Mouse (Mus musculus) thymus, postnatal 0 days (tissue): ENCODE data around the gene Samd5. TPM values are rescaled to one million over a fixed set of nuclear protein-coding genes. Genes with fewer than 3 reads are reported as not detected.
A peak's percentile ranks its signal among the peaks of the same experiment; 100 is the strongest.

ENCODE experiments used
- DNase-seq: peaks from one replicate; pipeline ENCODE4 v3.0.0-alpha.2; 2015; ENCODE audit warnings: low spot score
- polyA plus RNA-seq: library from polyadenylated mRNA; unstranded; fragments of >200 nt; fragmentation: Nextera tagmentation; extraction: Ambion mirVana; gene quantifications from 2 replicates; pipeline ENCODE4 v1.2.1, GENCODE M21; 2015

Gene Samd5
- polyA plus RNA-seq: 0.98 and 1.4 TPM in 2 replicates

DNA sequence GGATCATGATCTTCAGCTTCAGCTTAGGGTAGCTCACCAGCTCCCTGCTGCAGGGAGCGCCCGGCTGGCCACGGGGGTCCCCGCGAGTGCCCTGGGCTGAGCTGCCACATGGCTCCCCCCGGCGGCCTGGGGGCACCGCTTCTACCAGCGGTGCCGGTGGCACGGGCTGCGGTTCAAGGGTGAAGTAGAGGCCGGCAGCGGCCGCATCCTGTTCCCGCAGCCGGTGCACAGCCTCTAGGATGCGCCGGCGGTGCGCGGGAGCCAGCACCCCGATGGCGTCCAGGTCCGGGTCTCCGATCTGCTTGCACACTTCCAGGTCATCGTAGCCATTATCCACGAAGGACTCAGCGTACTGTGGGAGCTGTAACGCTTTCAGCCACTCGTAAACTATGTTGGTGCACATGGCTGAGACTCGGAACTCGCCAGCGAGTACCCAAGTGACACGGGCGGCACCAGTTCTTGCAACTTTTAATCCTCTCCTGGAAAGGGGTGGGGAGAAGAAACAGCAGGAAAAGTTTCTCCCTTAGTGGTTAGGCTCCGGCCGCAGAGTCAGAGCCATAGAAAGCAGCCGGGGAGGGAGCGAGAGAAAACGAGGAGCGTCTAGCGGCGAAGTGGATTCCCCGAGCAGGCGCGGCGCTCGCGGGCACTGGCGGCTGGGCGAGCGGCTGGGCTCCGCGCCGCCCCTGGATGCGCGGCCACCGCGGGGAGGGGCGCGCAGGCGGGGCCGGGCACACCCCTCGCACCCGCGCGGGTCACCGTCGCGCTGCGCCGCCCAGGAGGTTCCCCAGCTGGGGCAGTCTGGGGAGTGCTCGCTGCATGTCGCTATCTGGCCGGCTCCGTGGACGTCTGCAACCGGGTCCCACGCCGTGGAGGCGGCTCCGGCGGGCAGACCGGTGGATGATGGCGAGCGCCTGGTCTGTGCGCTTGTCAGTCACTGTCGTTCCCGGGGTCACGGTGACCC lies at the start of gene Samd5:
TSS of gene Samd5 (minus strand) at position 648 of the 961 bp plus-strand sequence.
- DNase-seq: no peak

DNA sequence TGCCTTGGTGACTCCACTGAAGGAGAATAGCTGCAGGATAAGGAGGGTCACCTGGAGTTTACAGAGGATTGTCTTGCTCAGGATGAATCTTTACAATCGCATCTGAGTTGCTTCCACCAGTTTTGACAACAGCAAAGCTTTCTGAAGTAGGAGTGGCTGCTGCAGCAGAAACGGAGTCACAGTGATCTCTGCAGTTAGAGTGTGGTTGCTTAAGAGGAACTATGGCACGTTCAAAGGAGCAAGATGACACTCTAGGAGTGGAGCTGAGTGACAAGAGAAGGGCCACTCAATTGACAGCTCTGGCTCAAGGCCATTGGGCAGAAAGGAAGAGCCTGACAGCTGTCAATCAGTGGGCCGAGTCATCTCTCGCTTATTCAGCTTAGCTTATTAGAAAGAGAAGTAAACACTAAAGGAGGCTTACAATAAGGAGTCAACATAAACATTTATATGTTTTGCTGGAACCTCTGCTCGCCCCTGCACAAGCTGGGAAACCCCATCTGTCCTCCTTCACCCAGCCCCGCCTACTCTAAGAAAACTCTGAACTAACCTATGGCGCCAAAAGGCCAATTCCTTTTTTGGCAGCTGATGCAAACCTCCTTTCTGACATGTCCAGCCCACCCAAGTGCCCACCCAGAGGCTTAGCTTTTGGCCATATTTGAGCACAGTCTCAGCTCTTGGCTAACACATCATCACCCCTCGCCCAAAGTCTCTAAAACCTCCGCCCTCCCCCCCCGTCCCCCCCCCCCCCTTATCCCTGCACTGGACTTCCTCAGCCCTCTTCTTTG lies 47.7 kb upstream of the Samd5 start:
- DNase-seq: no peak

DNA sequence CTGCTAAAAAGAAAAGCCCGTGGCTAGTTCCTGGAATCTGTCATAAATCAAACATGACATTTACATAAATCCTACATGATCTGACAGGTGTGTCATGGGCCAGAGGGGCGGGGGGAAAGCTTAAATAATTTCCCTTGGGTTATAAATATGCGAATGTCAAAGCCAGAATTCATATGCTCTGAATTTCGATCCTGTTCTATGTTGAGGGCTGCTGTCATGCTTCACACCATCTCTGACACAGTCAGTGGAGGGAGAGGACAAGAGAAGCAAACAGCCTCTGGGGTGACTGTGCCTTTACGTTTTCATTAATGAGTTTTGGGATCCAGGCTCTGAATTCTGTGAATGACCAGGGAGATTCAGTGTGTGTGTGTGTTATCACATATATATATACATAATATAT lies 45.0 kb upstream of the Samd5 start:
- DNase-seq: no peak

DNA sequence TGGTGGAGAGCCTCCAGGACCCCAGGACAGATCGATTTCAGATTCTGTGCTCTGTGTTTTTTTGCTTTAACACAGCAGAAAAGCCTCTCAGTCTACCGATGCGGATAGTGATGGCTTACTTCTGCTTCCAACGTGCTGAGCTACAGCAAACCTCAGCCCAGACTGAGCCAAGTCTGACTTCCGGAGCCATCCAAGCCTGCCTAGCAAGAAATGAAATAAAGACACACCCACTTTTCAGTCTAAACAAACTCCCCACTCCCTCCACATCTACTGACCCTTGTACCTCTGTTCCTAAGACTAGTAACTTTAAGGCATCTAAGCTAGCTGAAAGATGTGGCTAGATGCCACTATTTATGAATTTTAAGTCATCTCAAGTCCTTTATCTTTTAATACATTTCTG lies 43.1 kb upstream of the Samd5 start:
- DNase-seq: no peak

DNA sequence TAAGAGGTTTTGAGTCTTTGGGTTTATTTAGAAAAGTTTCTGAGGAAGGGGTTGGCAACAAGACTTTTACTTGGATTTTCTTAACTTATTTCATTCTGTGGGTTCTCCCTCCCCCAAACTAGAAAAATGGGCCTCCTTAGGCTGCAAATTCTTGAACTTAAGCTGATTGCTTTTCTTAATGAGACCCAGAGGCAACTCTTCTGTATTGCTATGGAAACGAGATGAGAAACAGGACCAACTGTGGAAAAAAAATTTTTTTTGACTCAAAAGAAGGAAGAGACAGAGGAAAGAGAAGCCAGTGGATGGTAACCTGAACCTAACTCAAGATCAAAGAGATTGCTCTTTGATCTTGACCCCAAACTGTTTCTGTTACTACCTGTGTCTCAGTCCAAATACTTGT lies 29.9 kb upstream of the Samd5 start:
- no peak for DNase-seq

DNA sequence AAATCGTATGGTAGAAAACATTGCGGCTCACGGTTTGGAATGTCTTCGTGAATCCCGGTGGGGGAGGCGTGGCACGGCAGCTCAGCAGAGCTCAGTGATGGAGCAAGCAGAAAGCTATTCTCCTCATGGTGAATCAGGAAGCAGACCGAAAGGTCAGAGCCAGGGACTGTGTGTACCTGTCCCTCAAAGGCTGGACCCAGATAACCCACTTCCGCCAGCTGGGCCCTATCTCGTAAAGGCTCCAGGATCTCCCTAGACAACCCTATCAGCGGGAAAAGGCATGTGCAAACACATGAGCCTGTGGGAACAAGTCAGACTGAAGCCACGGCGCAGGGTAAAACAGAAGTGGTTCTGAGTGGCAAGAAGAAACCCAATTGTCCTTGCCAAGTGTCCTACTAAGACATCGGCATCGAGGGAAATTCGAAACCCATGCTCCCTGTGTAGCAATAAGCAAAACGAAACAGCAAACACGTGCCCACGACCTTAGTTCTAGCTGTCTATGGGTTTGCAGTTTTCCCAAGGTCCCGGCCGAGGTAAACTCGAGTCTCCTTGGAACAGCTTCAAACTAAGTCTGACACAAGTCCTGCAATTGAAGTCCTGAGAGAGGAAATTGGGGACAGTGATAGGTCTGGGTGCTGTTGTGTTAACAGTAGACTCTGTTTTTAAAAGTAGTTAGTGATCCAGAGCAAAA lies 24.2 kb upstream of the Samd5 start:
- DNase-seq: no peak

DNA sequence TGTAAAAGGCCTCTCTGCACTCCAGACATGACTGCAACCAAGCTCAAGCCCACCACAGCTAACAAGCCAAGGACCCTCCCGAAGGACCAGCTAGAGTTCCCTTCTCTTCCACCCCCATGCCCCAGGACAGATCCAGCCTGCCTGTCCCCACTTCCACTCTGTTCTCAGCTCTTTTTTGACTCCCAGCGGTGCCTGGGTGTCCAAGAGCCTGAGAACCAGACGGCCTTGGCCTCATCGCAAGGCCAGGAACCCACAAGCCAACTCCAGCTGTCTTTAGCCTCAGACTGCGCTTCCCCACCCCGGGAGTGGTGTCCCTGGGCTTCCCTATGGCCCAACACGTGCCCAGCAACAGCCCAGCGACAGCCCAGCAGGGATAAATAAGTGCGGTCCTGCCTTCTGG lies 23.1 kb upstream of the Samd5 start:
- DNase-seq: no peak

DNA sequence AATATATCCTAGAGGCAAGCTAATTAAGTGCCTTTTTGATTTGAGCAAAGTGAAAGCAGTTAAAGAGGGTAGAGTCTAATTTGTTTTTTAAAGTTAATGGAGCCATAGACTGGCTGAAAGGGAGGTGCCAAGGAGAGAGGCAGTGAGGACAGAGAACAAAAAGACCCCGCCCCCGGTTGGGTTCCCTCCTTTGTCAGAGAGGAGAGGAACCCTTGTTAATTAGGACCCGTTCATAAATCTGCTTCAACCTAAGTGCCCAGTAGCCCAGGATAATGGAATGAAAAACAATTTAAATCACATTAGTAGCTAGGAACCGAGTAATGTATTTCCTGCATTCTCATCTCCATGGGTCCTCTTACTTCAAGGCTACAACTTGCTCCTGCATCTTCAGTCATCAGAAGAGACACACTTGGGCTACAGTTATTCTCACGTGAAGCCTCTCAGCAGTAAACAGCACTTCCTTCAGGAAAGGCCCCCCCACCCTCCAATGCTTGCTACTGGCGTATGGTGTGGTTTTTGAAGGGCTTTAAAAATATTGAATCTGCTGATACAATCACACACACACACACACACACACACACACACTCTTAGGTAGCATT lies 21.6 kb upstream of the Samd5 start:
- no peak for DNase-seq

DNA sequence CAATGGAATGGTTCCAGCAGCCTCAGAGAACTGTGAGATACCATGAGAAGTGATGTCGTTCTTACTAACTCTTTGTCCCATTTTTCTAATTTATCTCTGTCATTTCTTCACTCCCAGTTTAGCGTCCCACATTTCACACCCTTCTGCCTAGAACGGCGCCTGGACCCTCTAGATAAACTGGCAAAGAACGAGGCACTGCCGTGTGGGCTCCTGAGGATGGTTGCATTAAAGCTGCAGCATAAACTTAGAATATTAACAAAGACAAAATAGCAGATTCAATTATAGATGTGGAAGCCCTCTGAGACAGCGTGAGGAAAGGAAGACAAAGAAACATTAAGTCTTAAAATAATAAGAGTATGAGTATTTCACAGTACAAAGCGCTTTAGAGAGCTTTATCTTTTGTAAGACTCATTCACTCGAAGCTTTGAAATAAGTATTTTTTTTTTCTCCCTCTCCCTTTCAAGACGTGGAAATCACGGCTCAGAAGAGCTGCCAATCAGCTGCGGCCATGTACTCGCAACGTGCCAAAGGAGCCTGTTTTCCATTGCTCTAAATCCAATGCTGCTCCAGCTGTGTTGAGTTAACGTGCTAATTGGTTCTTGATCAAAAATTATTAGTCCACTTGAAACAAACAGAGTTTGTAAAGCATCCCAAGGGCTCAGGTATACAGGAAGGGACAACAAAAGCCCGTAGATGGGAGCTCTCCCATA lies 19.1 kb upstream of the Samd5 start:
- DNase-seq: no peak

DNA sequence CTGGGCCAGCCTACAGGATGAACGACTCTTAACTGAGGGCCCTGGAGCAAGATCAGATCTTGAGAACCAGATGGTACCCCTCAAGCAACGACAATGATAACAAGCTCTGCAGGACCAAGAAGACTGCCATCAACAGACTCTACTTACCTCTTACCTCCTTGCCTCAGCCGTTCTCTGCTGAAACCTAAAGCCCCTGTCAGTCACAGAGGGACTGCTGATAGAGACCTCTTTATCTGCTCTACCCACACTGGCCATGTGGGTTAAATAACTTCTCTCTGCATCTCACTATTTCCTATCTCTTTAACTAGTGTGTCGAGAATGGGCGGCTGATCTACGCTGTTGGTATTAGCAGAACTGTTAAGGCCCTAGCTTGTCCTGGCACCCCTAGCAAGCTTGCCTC lies 5.9 kb upstream of the Samd5 start:
- no peak for DNase-seq

DNA sequence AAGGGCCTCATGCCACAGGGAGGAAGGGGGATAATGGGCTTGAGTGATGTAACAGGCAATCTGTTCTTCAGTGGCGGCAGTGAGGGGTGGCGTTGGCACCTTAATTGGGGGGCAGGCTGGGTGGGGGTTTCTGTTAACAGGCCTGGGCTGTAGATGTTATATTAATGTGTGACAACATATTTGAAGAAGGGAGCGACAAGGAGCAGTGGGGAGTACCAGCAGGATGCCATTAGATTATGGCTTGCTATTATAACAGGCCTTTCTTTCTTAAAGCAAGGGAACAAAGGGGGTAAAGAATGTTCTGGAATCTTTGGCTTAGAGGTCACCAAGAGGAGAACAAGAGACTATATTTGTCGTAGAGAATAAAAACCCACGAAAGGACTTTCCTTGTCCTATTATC lies 4.9 kb upstream of the Samd5 start:
- no peak for DNase-seq

DNA sequence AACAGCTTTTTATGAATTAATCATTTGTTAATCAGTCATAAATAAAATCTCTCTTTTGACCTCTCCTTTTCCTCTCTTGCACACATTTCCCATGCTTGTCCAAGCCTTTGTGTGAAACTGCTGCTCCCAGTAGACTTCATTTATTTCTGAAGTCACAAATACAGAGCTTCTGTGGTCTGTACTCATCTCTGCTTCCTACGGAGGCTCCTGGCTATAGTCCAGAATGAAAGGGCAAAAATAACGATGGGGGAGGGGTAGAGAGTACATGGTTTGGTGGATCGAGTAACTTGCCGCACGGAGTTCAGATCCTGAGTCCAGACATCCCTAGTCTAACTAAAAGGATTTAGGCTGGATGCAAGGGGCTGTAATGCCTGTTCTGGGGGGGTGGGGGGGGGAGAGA lies 3.1 kb upstream of the Samd5 start:
- no peak for DNase-seq

DNA sequence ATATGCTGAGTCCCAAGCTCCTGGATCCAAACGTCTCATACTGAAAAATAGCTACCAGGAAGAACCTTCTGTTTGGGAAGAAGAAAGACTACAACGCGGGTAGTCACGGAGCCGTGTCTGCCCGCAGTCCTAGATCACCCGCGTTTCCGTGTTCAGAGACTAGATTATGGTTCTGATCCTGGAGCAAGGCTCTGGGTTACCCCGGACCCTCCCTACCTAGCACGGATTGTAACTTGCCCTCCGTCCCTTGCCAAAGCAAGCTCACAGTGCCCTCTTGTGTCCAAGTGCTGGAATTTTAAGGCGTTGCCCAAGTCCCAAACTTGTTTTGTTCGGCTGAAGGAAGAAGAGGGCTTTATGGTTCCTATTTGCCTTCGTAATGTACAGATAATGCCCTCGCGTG lies 1.9 kb upstream of the Samd5 start:
- peak; percentile 38 for DNase-seq

DNA sequence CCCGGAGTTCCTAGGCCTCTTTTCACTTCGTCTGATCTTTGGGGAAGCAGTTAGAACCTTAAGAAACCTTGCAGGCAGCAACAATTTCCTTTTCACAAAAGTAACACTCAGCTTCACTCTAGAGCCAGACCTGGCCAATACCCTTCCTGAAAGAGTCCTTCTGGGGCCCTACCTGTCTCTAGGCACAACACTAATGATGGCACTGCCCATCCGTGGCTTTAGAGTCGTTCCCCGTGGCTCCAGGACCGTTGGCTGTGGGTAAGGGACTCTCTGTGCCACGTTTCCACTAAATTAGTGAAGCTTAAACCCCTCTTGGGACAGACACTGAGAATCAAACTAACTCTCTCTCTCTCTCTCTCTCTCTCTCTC lies 1.4 kb upstream of the Samd5 start:
- no peak for DNase-seq

DNA sequence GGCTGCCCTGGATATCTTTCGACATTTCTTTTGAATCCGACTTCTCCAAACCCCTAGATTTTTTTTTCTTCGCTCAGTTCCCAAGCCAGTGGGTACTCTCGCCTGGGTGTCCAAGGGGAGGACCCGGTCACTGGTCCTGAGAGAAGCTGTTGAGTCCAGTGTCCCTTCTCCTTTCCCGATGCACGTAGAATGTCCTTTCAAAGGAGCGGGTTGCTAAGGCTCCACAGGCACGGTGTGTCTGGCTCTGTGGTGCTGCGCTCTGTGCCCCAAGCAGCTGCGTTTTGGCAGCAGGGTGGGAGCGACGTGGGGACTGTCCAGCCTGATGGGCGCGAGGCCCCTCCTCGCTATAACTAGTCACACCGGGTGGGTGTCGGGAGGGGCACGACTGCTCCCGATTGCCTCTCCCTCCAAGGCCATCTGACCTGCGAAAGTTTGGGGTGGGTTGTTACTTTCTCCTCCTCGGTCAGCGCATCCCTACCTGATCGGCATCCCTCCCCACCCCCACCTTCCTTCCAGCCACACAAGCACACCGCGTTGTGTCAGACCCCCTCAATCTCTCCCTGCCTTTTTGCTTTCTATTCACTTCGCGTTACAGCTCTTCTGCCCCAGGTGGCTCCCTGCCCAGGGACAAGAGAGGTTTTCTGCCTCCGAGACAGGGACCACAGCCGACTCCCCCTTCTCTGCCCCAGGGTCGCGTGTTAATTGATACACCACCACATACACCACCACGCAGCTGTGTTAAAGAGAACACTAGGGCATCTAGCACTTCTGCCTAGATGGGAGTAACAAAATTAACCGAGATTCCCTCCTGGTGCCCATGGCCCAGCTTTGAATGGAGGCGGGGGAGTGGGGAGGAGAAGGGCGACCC lies 776 bp upstream of the Samd5 start:
- no peak for DNase-seq

DNA sequence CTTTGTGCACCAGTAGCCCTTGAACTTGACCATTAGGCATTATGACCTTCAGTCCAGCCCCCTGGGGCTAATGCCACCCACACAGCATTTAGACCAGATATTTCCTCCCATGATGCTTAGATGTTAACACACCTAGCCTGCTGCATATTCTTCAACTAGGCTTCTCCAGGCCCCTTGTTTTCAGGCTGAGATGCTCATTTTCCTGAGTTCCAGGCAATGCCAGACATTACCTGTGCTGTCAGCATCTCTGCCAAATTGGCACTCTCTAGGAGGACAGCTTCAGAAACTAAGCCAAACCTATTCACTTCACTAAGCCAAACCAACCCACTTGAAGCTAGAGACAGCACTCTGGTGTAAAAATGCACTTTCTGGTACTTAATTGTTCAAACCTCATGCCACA lies 1.7 kb downstream of the Samd5 start:
- no peak for DNase-seq

DNA sequence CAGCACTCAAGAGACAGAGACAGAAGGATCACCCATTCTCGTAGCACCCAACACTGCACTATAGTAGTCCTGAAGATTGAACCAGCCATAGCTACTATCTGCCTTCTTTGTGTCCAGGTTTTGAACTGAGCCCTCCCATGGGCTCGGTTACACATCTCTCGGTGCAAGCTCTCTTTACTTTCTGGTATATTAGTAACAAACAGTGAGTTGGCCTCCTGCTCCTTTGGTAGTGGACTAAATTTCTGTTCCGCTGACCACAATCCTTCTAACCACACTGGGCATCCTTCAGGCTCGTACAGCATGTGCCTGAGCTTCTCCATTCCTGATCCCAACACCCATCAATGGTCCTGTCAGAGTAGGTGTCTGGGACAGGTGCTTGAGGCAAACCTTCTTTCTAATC lies 2.3 kb downstream of the Samd5 start:
- no peak for DNase-seq

DNA sequence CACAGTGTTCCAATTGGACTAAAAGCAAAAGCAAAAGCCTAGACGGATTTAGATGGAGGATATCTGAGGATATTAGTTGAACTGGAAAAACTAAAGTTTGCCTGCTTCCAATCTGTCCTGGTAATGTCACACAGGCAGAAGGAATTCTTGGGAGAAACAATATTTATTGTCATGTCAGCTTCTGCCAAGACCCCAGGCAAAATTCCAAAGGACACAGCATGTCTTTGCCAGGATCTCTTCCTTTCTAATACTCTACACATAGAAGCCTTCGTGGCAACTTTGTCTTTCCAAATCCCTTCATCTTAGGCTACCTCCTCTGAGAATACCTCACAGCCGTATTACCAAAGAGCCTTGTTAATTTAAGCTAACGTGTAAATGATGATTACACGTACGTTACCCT lies 4.7 kb downstream of the Samd5 start:
- DNase-seq: no peak

DNA sequence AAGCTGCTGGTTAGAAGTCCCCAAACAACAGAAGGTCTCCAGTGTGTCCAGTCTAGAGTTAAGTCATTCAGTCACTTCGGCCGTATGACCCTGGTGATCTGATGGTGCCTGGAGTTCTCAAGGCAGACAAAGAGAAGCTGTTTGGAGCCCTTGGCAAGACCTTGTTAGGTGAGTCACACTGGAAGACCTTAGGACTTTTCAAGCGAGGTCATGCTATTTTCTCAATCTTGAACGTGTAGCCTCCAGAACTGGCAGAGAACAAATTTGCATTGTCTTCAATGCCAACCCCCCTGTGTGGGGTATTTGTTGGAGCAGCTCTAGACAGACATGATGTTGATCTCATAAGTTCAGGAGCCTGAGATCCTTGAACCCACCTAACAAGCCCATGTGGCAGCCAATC lies 6.2 kb downstream of the Samd5 start:
- DNase-seq: no peak

DNA sequence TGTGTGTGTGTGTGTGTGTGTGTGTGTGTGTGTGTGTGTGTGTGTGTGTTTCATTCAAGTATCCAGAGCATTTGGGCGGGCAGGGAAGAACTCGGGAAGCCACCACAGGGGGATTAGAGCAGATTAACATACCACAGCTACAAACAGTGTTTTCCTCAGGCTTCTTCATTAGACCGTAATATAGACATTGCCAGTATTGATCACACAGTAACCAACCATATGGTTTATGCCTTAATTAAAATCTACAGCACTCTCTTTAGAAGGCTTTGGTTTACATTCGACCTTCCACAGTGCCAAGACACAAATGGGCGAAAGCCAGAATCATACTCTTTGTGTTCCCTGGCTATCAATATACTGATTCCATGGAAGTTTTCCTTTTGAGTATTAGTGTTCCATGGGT lies 22.1 kb downstream of the Samd5 start:
- no peak for DNase-seq
